Mouse (Mus musculus): ENCODE measurements around the gene Mturn. TPM values are rescaled to one million over a fixed set of nuclear protein-coding genes. Genes with fewer than 3 reads are reported as not detected.

Gene Mturn
- polyA plus RNA-seq, 1 experiment from 2014 or later, result 8.2 TPM

DNA sequence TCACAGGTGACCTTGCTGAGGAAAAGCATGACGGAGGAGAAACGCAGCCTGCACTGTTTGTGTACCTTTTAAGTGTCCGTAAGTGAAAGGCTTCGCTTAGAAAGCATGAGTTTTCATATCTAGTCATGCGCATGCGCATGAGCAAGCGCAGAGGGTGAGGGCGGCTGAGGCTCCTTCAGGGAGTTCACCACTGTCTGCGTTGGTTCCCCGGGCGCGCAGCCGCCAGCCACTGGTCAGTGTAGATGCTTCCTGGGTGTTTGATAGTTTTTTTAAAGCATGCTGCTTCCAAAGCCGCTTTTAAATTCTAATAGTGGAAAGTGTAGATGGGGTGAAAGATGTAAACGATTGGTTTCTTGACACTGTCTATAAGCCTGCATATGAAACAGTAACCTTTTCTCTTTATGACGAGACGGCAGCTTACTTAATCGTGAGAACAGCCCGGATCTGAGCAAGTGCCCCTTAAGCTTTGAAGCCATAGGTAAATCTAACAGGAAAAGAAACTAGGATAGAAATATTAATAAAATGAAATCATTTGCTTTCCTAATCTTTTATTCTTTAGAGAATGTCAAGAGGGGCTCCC, 18.1 kb downstream of the Mturn start:
- Histone ChIP-seq H3K9me3 (no peaks in the 10 kb centered on the region), H3K9ac (peak overlapping the region; percentile 25; the same call in 1 of the 2 replicates), H3K27me3 (replicated peaks) (peaks cover 7% of the 10 kb centered on the region; the same call in 1 of the 2 replicates), H3K4me1 (peaks cover 6% of the 10 kb centered on the region; the same call in 1 of the 2 replicates), H3K36me3 (no peaks in the 10 kb centered on the region), H3K27ac (no peak overlapping the region), H3K4me2 (peak overlapping the region; percentile 98), H3K4me3 (replicated peaks) (peak overlapping the region; percentile 46)
- peak; percentile 79 for ATAC-seq (ENCODE audit: insufficient read depth, low FRiP score, low read depth)
- WGBS, result 2% methylated on average over 19 of the region's 19 CpGs

DNA sequence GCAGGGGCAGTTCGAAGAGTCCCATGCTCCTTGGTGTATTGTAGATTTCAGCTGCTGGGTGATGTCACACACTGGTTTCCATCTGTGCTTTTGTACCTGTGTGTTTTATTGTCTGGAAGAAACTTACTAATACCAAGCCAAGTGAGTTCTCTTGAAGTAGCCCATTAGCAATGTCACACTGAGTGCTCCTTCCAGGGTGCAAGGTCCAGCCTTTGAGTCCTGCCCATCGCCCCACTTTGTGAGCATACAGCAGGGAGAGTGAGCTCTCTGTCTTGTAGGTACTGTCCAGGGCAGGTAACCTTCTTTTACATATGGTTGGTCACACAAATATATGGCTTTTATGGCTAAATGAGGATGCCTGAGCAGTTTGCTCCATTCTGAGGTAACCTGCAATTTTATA, 19.1 kb downstream of the Mturn start:
- no peaks in the 10 kb centered on the region for H3K36me3 ChIP-seq
- 96% methylated on average over 2 of the region's 2 CpGs for WGBS
- no peak overlapping the region for H3K27ac ChIP-seq
- no peaks in the 10 kb centered on the region for H3K9me3 ChIP-seq
- H3K4me1 ChIP-seq, result peaks cover 8% of the 10 kb centered on the region
- ATAC-seq (ENCODE audit: insufficient read depth, low FRiP score, low read depth), result no peak
- no peak overlapping the region for H3K4me2 ChIP-seq
- H3K4me3 ChIP-seq (replicated peaks), result no peak overlapping the region
- peaks cover 8% of the 10 kb centered on the region; the same call in 1 of the 2 replicates for H3K27me3 ChIP-seq (replicated peaks)
- no peak overlapping the region for H3K9ac ChIP-seq

GRCm38 (mm10) chr6:54701901-54702300, 20.5 kb downstream of the Mturn start:
- no peak for ATAC-seq (ENCODE audit: insufficient read depth, low FRiP score, low read depth)
- no peaks in the 10 kb centered on the region for H3K36me3 ChIP-seq
- no peak overlapping the region for H3K4me3 ChIP-seq (replicated peaks)
- H3K4me2 ChIP-seq, result no peak overlapping the region
- H3K9me3 ChIP-seq, result no peaks in the 10 kb centered on the region
- peaks cover 8% of the 10 kb centered on the region; the same call in 1 of the 2 replicates for H3K27me3 ChIP-seq (replicated peaks)
- no peak overlapping the region for H3K27ac ChIP-seq
- peaks cover 12% of the 10 kb centered on the region for H3K4me1 ChIP-seq
- WGBS, result 72% methylated on average over 9 of the region's 9 CpGs
- no peak overlapping the region for H3K9ac ChIP-seq

DNA sequence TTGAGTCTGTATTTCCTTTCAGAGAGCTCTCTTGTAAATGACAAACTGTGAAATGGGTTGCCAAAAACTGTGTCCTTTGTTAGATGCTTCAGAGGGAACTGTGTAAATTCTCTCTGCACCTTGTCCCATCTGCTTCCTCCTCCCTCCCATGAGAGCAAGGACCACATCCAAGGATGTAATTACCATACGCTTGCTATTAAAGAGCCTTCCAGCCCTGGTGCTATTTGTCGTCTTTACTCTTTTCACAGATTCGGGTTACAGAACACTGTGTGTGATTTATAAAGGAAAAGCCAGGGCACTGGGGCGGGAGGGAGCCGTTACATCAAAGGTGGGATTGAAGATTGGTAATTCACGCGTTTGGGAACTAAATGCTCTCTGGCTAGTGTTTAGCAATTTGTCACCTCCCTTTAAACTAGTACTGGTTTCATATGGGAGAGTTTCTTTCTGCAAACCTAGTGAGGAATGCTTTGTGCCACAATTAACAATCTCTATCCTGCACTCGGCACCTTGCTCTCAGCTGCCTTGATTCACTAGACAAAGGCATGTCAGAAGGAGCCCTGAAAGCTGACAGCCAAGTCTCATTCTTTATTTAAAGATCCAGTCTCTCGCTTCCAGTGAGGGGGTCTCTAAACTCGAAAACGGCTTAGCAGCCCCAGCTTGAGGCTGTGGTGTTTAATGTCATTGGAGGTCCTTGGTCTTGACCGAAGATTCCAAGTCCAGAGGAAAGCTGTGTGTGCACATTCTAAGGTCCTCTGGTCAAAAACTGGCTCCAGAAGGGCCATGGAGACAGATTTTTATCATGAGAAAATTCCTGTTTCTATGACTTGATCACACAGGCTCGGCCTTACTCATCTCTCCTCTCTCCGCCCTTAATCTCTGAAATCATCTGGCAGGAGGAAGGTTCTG, 22.5 kb downstream of the Mturn start:
- WGBS, result 30% methylated on average over 14 of the region's 14 CpGs
- H3K4me2 ChIP-seq, result no peak overlapping the region
- ATAC-seq (ENCODE audit: insufficient read depth, low FRiP score, low read depth), result no peak
- peaks cover 8% of the 10 kb centered on the region; the same call in 1 of the 2 replicates for H3K27me3 ChIP-seq (replicated peaks)
- no peaks in the 10 kb centered on the region for H3K36me3 ChIP-seq
- H3K9ac ChIP-seq, result no peak overlapping the region
- peaks cover 7% of the 10 kb centered on the region for H3K4me1 ChIP-seq
- no peak overlapping the region for H3K4me3 ChIP-seq (replicated peaks)
- no peak overlapping the region for H3K27ac ChIP-seq
- no peaks in the 10 kb centered on the region for H3K9me3 ChIP-seq

GRCm38 (mm10) chr6:54704539-54704845, 23.1 kb downstream of the Mturn start:
- no peak overlapping the region for H3K4me3 ChIP-seq (replicated peaks)
- peaks cover 8% of the 10 kb centered on the region; the same call in 1 of the 2 replicates for H3K27me3 ChIP-seq (replicated peaks)
- H3K9ac ChIP-seq, result no peak overlapping the region
- H3K9me3 ChIP-seq, result no peaks in the 10 kb centered on the region
- H3K27ac ChIP-seq, result no peak overlapping the region
- 43% methylated on average over 6 of the region's 6 CpGs for WGBS
- ATAC-seq (ENCODE audit: insufficient read depth, low FRiP score, low read depth), result no peak
- peaks cover 6% of the 10 kb centered on the region; the same call in 1 of the 2 replicates for H3K4me1 ChIP-seq
- no peak overlapping the region for H3K4me2 ChIP-seq
- H3K36me3 ChIP-seq, result no peaks in the 10 kb centered on the region

- Histone ChIP-seq H3K4me3 (replicated peaks) (no peak overlapping the region), H3K9ac (no peak overlapping the region), H3K4me2 (no peak overlapping the region), H3K9me3 (no peaks in the 10 kb centered on the region), H3K27me3 (replicated peaks) (peaks cover 8% of the 10 kb centered on the region; the same call in 1 of the 2 replicates), H3K36me3 (no peaks in the 10 kb centered on the region), H3K4me1 (peaks cover 6% of the 10 kb centered on the region; the same call in 1 of the 2 replicates), H3K27ac (no peak overlapping the region)
- no peak for ATAC-seq (ENCODE audit: insufficient read depth, low FRiP score, low read depth)
- WGBS, result 36% methylated on average over 5 of the region's 5 CpGs
These were observed 23.4 kb downstream of the Mturn start for GRCm38 (mm10) chr6:54704847-54705246.

DNA sequence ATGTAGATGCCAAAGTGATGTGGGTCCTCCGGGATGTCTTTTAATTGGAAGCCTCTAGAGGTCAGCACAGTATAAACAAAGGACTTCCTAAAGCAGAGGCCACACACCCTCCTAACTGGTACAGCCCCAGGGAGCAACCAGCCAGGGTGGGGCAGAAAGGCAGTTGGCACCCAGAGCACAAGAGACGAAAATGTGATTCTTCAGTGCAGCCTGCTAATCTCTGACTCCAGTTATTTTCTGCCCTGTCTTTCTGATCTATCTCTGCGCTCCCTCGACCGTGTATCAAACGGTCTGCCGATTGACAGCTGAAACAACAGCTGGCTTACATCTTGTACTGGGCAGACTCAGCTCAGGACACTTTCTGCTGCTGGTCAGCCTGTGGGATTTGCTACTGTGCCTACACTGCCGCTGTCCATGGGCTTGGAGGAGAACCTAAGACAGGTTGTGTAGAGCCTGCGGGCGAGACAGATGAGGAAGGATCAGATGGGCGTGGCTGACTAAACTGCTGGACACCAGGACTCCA, 24.0 kb downstream of the Mturn start:
- H3K27ac ChIP-seq, result no peak overlapping the region
- H3K4me2 ChIP-seq, result peak overlapping the region; percentile 45
- peak; percentile 63; the same call in 1 of the 2 replicates for ATAC-seq (ENCODE audit: insufficient read depth, low FRiP score, low read depth)
- WGBS, result 18% methylated on average over 11 of the region's 11 CpGs
- no peaks in the 10 kb centered on the region for H3K9me3 ChIP-seq
- no peaks in the 10 kb centered on the region for H3K36me3 ChIP-seq
- peaks cover 8% of the 10 kb centered on the region; the same call in 1 of the 2 replicates for H3K27me3 ChIP-seq (replicated peaks)
- peaks cover 6% of the 10 kb centered on the region; the same call in 1 of the 2 replicates for H3K4me1 ChIP-seq
- peak overlapping the region; percentile 8; the same call in 1 of the 2 replicates for H3K4me3 ChIP-seq (replicated peaks)
- H3K9ac ChIP-seq, result no peak overlapping the region

DNA sequence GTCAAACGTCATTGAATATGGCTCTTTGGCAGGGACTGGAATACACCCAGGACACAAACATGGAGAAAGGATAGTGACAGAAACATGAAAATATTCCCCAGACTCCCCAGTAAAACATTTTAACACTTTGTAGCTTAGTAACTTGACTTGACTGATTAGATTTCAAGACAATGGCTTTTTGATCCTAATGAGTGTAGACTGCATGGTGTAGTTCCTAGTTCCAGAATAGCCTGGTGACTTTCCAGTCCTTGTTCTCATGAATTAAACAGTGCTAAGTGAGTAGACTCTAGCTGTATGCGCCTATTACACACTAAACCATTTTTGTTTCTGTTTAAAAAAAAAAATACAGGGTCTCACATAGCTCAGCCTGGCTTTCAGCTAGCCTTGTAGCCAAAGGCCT, 24.7 kb downstream of the Mturn start:
- H3K4me2 ChIP-seq, result no peak overlapping the region
- no peak overlapping the region for H3K9ac ChIP-seq
- H3K27ac ChIP-seq, result no peak overlapping the region
- WGBS, result 63% methylated on average over 2 of the region's 2 CpGs
- no peaks in the 10 kb centered on the region for H3K9me3 ChIP-seq
- no peaks in the 10 kb centered on the region for H3K36me3 ChIP-seq
- H3K4me1 ChIP-seq, result peaks cover 6% of the 10 kb centered on the region; the same call in 1 of the 2 replicates
- no peak overlapping the region for H3K4me3 ChIP-seq (replicated peaks)
- peaks cover 8% of the 10 kb centered on the region; the same call in 1 of the 2 replicates for H3K27me3 ChIP-seq (replicated peaks)
- ATAC-seq (ENCODE audit: insufficient read depth, low FRiP score, low read depth), result no peak

- ATAC-seq (ENCODE audit: insufficient read depth, low FRiP score, low read depth), result no peak
- peaks cover 6% of the 10 kb centered on the region; the same call in 1 of the 2 replicates for H3K4me1 ChIP-seq
- peaks cover 8% of the 10 kb centered on the region; the same call in 1 of the 2 replicates for H3K27me3 ChIP-seq (replicated peaks)
- H3K4me2 ChIP-seq, result no peak overlapping the region
- no peak overlapping the region for H3K27ac ChIP-seq
- H3K9me3 ChIP-seq, result no peaks in the 10 kb centered on the region
- no peak overlapping the region for H3K4me3 ChIP-seq (replicated peaks)
- H3K36me3 ChIP-seq, result no peaks in the 10 kb centered on the region
- H3K9ac ChIP-seq, result no peak overlapping the region
- WGBS, result 74% methylated on average over 3 of the region's 3 CpGs
These were observed 25.3 kb downstream of the Mturn start for GRCm38 (mm10) chr6:54706611-54707172.

GRCm38 (mm10) chr6:54708646-54709045, 27.2 kb downstream of the Mturn start:
- WGBS, result 90% methylated on average over 4 of the region's 4 CpGs
- H3K36me3 ChIP-seq, result no peaks in the 10 kb centered on the region
- no peak overlapping the region for H3K27ac ChIP-seq
- H3K4me1 ChIP-seq, result peaks cover 6% of the 10 kb centered on the region; the same call in 1 of the 2 replicates
- no peak overlapping the region for H3K4me2 ChIP-seq
- no peak overlapping the region for H3K9ac ChIP-seq
- no peak overlapping the region for H3K4me3 ChIP-seq (replicated peaks)
- ATAC-seq (ENCODE audit: insufficient read depth, low FRiP score, low read depth), result no peak
- H3K9me3 ChIP-seq, result no peaks in the 10 kb centered on the region
- peaks cover 8% of the 10 kb centered on the region; the same call in 1 of the 2 replicates for H3K27me3 ChIP-seq (replicated peaks)

DNA sequence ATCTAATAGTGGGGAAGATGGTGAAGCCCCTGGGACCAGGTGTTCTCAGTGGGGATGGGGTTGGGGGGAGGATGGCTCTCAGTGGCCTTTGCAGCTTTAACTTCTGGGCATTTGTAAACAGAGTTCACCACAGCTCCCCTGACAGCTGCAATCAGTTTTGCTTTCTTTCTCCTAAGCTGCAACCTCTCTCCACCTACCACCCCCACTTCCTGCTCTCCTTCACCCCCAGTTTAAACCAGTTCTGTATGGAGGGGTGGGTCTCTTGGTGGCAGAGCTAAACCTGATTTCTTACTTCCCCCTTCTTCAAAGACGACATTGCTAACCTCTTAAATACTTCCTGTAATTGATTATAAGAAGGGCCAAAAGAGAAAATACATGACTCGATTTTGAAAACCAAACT, 34.3 kb downstream of the Mturn start:
- ATAC-seq (ENCODE audit: insufficient read depth, low FRiP score, low read depth), result no peak
- Histone ChIP-seq H3K27ac (no peak overlapping the region), H3K36me3 (no peaks in the 10 kb centered on the region), H3K4me1 (peaks cover 6% of the 10 kb centered on the region; the same call in 1 of the 2 replicates), H3K27me3 (replicated peaks) (no peaks in the 10 kb centered on the region), H3K9ac (no peak overlapping the region), H3K4me3 (replicated peaks) (no peak overlapping the region), H3K4me2 (no peak overlapping the region), H3K9me3 (no peaks in the 10 kb centered on the region)
- 13% methylated on average over 2 of the region's 2 CpGs for WGBS
